Mouse (Mus musculus): ENCODE measurements at regions not wholly inside any gene's neighbourhood (a gene's known extent, or its start where the extent isn't known, plus 50 kb on each side); places are given as distances from the start of the nearest gene placed in this dataset.

DNA sequence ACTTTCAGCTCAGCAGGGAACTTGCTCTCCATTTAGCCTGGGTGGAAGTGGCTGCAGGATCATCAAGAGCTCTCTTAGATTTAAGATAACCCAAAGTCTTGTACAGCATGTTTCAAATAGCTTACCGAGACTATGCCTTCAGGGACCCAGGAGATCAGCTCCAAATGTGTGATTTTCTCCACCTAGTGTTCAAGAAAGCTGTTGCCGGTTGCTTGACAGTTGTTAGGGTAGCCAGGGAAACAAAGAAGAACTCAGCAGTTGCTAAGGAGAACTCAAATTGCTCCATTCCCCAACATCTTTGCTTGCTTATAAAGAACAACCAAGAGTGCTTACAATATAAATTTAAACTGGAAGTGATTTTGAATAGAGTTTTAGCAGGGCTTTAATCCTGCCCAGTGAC is 91.1 kb upstream of the Tmem108 start:
- no peak overlapping the region for H3K4me2 ChIP-seq (ENCODE audit: low read length)
- H3K4me3 ChIP-seq (ENCODE audit: low read depth, low read length), result no peak overlapping the region
- H3K9me3 ChIP-seq (ENCODE audit: control insufficient read depth, low read length), result peaks cover 10% of the 10 kb centered on the region; the same call in 1 of the 2 replicates
- no peaks in the 10 kb centered on the region for H3K27me3 ChIP-seq (replicated peaks; ENCODE audit: control insufficient read depth, insufficient read depth, low read length)
- no peaks in the 10 kb centered on the region for H3K36me3 ChIP-seq (ENCODE audit: control insufficient read depth, insufficient read depth, low read length)
- WGBS, result 84% methylated on average over 2 of the region's 2 CpGs
- DNase-seq (ENCODE audit: low spot score), result no peak
- no peak overlapping the region for H3K9ac ChIP-seq (ENCODE audit: low read length)
- no peak for ATAC-seq (replicated peaks; ENCODE audit: low FRiP score, low TSS enrichment, low read depth)
- H3K4me1 ChIP-seq (replicated peaks; ENCODE audit: control insufficient read depth, insufficient read depth, low read length), result no peaks in the 10 kb centered on the region
- no peak overlapping the region for H3K27ac ChIP-seq (ENCODE audit: low read depth)

GRCm38 (mm10) chr9:103860658-103861377 is 99.2 kb upstream of the Tmem108 start:
- H3K27ac ChIP-seq (ENCODE audit: low read depth), result no peak overlapping the region
- no peak for ATAC-seq (replicated peaks; ENCODE audit: low FRiP score, low TSS enrichment, low read depth)
- 48% methylated on average over 12 of the region's 12 CpGs for WGBS
- H3K36me3 ChIP-seq (ENCODE audit: control insufficient read depth, insufficient read depth, low read length), result no peaks in the 10 kb centered on the region
- no peak overlapping the region for H3K9ac ChIP-seq (ENCODE audit: low read length)
- H3K9me3 ChIP-seq (ENCODE audit: control insufficient read depth, low read length), result no peaks in the 10 kb centered on the region
- no peaks in the 10 kb centered on the region for H3K4me1 ChIP-seq (replicated peaks; ENCODE audit: control insufficient read depth, insufficient read depth, low read length)
- H3K4me2 ChIP-seq (ENCODE audit: low read length), result no peak overlapping the region
- H3K4me3 ChIP-seq (ENCODE audit: low read depth, low read length), result no peak overlapping the region
- H3K27me3 ChIP-seq (replicated peaks; ENCODE audit: control insufficient read depth, insufficient read depth, low read length), result no peaks in the 10 kb centered on the region
- DNase-seq (ENCODE audit: low spot score), result no peak

DNA sequence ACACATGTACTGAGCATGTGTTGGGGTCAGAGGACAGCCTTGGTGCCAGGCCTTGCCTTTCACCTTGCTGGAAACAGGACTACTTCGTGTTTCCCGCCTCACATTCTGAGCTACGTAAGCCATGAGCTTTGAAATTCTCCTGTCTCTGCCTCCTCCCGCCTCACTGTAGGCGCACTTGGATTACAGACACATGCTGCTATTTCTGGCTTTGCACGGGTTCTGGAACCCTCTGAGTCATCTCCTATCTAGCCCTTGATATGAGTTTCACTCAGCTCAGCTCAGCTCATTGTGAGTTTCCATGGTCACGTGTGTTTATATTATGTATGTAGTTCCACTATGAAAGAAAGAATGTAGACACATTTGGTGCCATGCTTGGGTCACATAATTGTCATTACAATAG is 100.9 kb upstream of the Tmem108 start:
- H3K4me3 ChIP-seq (ENCODE audit: low read depth, low read length), result no peak overlapping the region
- H3K4me2 ChIP-seq (ENCODE audit: low read length), result no peak overlapping the region
- H3K36me3 ChIP-seq (ENCODE audit: control insufficient read depth, insufficient read depth, low read length), result no peaks in the 10 kb centered on the region
- no peaks in the 10 kb centered on the region for H3K27me3 ChIP-seq (replicated peaks; ENCODE audit: control insufficient read depth, insufficient read depth, low read length)
- no peaks in the 10 kb centered on the region for H3K9me3 ChIP-seq (ENCODE audit: control insufficient read depth, low read length)
- H3K9ac ChIP-seq (ENCODE audit: low read length), result no peak overlapping the region
- DNase-seq (ENCODE audit: low spot score) (no peak), ATAC-seq (replicated peaks; ENCODE audit: low FRiP score, low TSS enrichment, low read depth) (no peak)
- 86% methylated on average over 7 of the region's 7 CpGs for WGBS
- H3K27ac ChIP-seq (ENCODE audit: low read depth), result no peak overlapping the region
- H3K4me1 ChIP-seq (replicated peaks; ENCODE audit: control insufficient read depth, insufficient read depth, low read length), result no peaks in the 10 kb centered on the region

DNA sequence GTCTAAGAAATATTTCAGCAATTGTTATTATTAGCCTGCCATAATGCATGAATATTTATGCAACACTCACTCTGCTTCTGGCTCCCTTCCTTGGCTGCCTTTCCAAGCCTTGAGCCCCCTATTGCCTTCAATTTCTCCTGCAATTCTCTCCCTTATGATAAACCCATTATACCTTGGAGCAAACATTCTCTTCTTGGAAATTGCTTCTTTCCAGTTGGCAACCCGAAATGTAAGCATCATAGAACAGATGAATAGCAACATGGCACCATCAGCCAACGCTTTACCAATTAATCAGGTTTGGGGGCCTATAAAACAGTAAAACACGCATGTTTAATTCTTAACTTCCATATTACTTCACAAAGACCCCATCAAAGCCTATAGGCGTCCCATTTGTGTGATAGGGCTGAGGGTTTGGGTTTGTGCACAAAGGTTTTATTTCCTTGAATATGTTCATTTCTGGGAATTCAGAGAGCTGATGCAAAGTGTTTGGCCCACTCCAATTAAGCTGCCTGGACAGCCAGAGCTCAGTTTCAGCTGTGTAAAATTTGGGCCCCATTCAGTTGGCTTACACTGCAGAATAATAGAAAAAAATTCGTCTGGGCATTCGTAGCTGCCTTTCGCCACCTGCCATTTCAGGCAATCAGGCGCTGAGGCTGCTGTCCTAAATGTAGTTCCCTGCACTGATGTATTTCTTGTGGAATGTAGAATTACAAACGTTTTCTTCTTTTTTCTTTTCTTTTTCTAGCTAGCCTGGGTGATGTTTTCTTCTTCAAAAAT is 106.0 kb upstream of the Tmem108 start:
- no peaks in the 10 kb centered on the region for H3K27me3 ChIP-seq (replicated peaks; ENCODE audit: control insufficient read depth, insufficient read depth, low read length)
- WGBS, result 74% methylated on average over 9 of the region's 9 CpGs
- no peaks in the 10 kb centered on the region for H3K9me3 ChIP-seq (ENCODE audit: control insufficient read depth, low read length)
- no peak overlapping the region for H3K4me3 ChIP-seq (ENCODE audit: low read depth, low read length)
- no peak overlapping the region for H3K27ac ChIP-seq (ENCODE audit: low read depth)
- ATAC-seq (replicated peaks; ENCODE audit: low FRiP score, low TSS enrichment, low read depth) (no peak), DNase-seq (ENCODE audit: low spot score) (no peak)
- H3K4me2 ChIP-seq (ENCODE audit: low read length), result no peak overlapping the region
- H3K4me1 ChIP-seq (replicated peaks; ENCODE audit: control insufficient read depth, insufficient read depth, low read length), result no peaks in the 10 kb centered on the region
- H3K36me3 ChIP-seq (ENCODE audit: control insufficient read depth, insufficient read depth, low read length), result no peaks in the 10 kb centered on the region
- H3K9ac ChIP-seq (ENCODE audit: low read length), result no peak overlapping the region

- Histone ChIP-seq H3K36me3 (ENCODE audit: control insufficient read depth, insufficient read depth, low read length) (no peaks in the 10 kb centered on the region), H3K27ac (ENCODE audit: low read depth) (no peak overlapping the region), H3K9ac (ENCODE audit: low read length) (no peak overlapping the region), H3K4me1 (replicated peaks; ENCODE audit: control insufficient read depth, insufficient read depth, low read length) (no peaks in the 10 kb centered on the region), H3K9me3 (ENCODE audit: control insufficient read depth, low read length) (no peaks in the 10 kb centered on the region), H3K27me3 (replicated peaks; ENCODE audit: control insufficient read depth, insufficient read depth, low read length) (no peaks in the 10 kb centered on the region), H3K4me2 (ENCODE audit: low read length) (no peak overlapping the region), H3K4me3 (ENCODE audit: low read depth, low read length) (no peak overlapping the region)
- WGBS, result 91% methylated on average over 2 of the region's 2 CpGs
- no peak for ATAC-seq (replicated peaks; ENCODE audit: low FRiP score, low TSS enrichment, low read depth)
- no peak for DNase-seq (ENCODE audit: low spot score)
Observed at GRCm38 (mm10) chr9:103869276-103869675, 107.6 kb upstream of the Tmem108 start.

GRCm38 (mm10) chr9:103872119-103872518 is 110.5 kb upstream of the Tmem108 start:
- Histone ChIP-seq H3K27ac (ENCODE audit: low read depth) (no peak overlapping the region), H3K4me1 (replicated peaks; ENCODE audit: control insufficient read depth, insufficient read depth, low read length) (no peaks in the 10 kb centered on the region), H3K4me3 (ENCODE audit: low read depth, low read length) (no peak overlapping the region), H3K9me3 (ENCODE audit: control insufficient read depth, low read length) (no peaks in the 10 kb centered on the region), H3K27me3 (replicated peaks; ENCODE audit: control insufficient read depth, insufficient read depth, low read length) (no peaks in the 10 kb centered on the region), H3K36me3 (ENCODE audit: control insufficient read depth, insufficient read depth, low read length) (no peaks in the 10 kb centered on the region), H3K4me2 (ENCODE audit: low read length) (no peak overlapping the region), H3K9ac (ENCODE audit: low read length) (no peak overlapping the region)
- no peak for DNase-seq (ENCODE audit: low spot score)
- WGBS, result 78% methylated on average over 1 of the region's 1 CpGs
- no peak for ATAC-seq (replicated peaks; ENCODE audit: low FRiP score, low TSS enrichment, low read depth)

DNA sequence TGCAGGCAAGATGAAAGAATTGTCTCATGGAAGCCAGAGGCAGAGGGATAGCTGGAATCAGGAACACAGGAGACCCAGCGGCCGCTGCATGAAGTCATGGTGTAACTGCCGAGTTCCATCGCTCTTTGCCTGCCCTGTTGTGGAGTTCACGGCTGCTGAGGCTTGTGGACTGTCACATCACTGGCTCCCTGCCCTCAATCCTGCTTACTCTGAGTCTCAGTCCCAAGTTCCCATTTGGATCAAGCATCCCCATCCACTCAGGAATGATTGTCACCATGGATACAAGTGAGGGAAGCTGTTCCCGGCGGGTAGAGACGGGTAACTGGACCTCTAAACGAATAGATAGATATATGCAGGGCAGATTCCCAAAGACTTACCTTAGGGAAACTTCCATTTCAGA is 112.2 kb upstream of the Tmem108 start:
- Histone ChIP-seq H3K27me3 (replicated peaks; ENCODE audit: control insufficient read depth, insufficient read depth, low read length) (no peaks in the 10 kb centered on the region), H3K9me3 (ENCODE audit: control insufficient read depth, low read length) (no peaks in the 10 kb centered on the region), H3K36me3 (ENCODE audit: control insufficient read depth, insufficient read depth, low read length) (no peaks in the 10 kb centered on the region), H3K27ac (ENCODE audit: low read depth) (no peak overlapping the region), H3K4me2 (ENCODE audit: low read length) (no peak overlapping the region), H3K4me3 (ENCODE audit: low read depth, low read length) (no peak overlapping the region), H3K9ac (ENCODE audit: low read length) (no peak overlapping the region), H3K4me1 (replicated peaks; ENCODE audit: control insufficient read depth, insufficient read depth, low read length) (no peaks in the 10 kb centered on the region)
- WGBS, result 84% methylated on average over 9 of the region's 9 CpGs
- ATAC-seq (replicated peaks; ENCODE audit: low FRiP score, low TSS enrichment, low read depth), result no peak
- no peak for DNase-seq (ENCODE audit: low spot score)

DNA sequence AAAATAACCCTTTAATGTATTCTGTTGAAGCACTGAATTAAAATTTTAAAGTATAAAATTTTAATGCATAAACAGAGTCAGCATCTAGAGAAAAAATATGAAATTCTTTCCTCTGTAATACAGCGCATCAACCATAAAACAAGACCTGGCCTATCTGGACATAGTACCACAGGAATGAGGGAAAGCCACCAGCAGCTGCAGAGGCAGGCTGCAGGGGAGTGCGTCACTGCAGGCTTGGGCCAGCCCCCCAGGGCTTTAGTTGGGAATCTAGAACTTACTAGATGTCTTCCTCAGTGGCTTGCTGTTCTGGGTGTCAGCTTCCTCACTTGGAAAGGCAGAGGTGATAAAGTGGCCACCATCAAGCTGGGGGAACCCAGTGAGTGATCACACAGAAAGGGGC is 116.2 kb upstream of the Tmem108 start:
- 88% methylated on average over 2 of the region's 2 CpGs for WGBS
- H3K4me2 ChIP-seq (ENCODE audit: low read length), result no peak overlapping the region
- ATAC-seq (replicated peaks; ENCODE audit: low FRiP score, low TSS enrichment, low read depth), result no peak

More for the DNA sequence above, 116.2 kb upstream of the Tmem108 start:
- Histone ChIP-seq H3K27ac (ENCODE audit: low read depth) (no peak overlapping the region), H3K4me1 (replicated peaks; ENCODE audit: control insufficient read depth, insufficient read depth, low read length) (no peaks in the 10 kb centered on the region), H3K9ac (ENCODE audit: low read length) (no peak overlapping the region), H3K4me3 (ENCODE audit: low read depth, low read length) (no peak overlapping the region), H3K36me3 (ENCODE audit: control insufficient read depth, insufficient read depth, low read length) (no peaks in the 10 kb centered on the region), H3K9me3 (ENCODE audit: control insufficient read depth, low read length) (0 out of 2 replicates have a peak, but pooled peaks cover 2% of the 10 kb centered on the region), H3K27me3 (replicated peaks; ENCODE audit: control insufficient read depth, insufficient read depth, low read length) (no peaks in the 10 kb centered on the region)
- no peak for DNase-seq (ENCODE audit: low spot score)
